Mouse (Mus musculus) telencephalon, adult 2 months (tissue): ENCODE measurements around the gene Prkag1.

Experiments used
- DNase-seq: peaks from one replicate; pipeline ENCODE4 v3.0.0-alpha.2; 2011; ENCODE audit warnings: low read depth, low spot score

Gene Prkag1

DNA sequence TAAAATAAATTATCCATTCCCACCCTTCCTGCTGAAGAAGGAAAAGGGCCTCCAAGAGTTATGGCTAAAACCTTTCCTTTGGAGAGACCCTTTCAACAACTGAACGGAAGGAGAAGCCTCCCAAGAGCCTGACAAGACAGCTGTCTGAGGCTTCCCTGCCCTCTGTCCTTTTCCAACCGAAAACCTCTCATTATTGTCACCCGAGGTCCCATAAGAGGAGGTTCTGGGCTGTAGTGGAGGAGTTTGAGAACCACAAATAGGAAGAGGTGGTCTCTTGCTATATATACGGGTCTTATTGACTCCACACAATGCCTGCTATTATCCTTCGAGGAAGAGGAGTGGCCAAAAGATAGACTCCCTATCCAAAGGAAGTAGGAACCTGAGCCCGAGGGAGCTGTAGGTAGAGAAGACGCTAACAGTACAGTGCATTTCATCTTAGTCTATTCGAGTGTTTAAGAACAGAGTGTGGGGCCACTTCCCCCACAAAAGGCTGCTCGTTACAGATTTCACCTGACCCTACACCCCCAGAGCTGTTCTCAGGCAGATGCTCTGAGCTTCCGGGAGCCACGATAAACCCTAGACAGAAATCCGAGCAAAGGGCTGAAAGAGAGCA lies 59.4 kb downstream of the Prkag1 start:
- DNase-seq = no peak

DNA sequence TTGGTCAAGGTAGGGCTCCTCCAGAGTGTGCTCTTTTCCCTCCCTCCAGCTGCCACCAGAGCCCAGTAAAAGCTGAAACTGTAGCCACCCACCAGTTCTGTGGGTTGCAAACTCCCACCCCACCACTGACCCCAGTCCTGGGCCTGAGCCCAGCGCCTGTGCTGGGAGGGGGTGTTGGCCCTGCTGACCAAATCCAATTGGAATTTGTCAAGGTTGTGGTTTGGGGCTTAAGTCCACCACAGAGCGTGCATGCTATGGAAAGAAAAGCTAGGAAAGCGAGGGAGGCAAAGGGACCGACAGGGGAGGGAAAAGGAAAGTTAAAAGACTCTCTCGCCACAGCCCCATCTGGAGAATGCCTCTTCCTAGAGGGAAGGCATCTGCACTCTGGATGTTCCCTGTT lies 63.1 kb downstream of the Prkag1 start:
- no peak for DNase-seq

DNA sequence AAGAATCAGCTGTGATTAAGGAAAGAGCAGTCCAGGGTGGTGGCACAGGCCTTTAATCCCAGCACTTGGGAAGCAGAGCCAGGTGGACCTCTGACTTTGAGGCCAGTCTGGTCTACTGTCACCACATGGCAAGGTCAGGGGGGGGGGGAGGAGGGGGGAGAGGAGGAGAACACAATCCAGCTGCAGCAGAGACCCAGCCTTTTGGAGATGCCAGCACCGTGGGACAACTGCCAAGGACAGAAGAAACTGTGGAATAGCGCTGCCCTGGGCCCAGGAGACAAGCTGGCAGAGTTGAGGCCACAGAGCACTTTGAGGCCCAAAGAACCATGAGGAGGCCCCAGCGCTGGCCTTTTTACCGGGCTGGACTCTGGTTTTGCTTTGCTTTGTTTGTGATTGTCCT lies 65.4 kb downstream of the Prkag1 start:
- no peak for DNase-seq
